Mouse (Mus musculus) spleen, adult 2 months (tissue): ENCODE data around the gene Nmb.

Source experiments
- CTCF ChIP-seq: fragments of 200-500 bp; IDR thresholded peaks from 2 replicates; pipeline ENCODE4 v1.5.1; 2011; ENCODE audit warnings: mild to moderate bottlenecking, inconsistent platforms; ENCODE audit not compliant: insufficient read depth, insufficient read length, insufficient replicate concordance; ENCODE audit errors: extremely low read depth
- POLR2A ChIP-seq: fragments of 200-500 bp; IDR thresholded peaks from 2 replicates; pipeline ENCODE4 v1.6.1; 2011; ENCODE audit warnings: low read depth, low read length, inconsistent platforms

DNA sequence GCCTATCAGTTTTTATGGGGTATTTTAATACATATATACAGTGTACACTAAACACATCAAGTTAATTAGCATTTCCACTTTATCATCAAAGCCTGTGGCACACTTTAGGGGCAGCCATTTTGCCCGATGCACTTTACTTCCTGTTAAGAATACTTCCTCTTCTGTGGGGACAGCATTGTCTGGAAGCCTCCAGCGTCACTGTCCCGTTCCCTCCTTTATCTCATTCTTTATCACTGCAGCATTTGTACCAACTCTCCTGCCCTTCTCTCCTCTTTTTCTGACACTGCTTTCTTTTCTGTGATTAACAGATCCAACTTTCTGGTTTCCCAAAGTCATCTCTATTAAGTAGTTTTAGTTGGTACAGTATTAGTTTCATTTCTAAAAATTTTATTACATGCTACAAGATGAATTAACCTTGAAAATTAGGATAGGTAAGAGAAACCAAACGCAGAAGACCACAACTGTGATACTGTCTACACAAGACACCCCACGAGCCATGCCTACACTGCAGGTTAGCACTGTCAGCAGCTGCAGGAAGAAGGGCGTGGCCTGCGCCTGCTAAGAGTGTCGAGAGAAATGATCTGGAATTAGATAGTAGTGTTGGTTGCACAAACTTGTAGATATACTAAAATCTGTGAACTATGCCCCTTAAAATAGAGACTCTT, 14.2 kb upstream of the Nmb start:
- TF ChIP-seq POLR2A (no peak), CTCF (no peak)
